Mouse (Mus musculus) left cerebral cortex, adult 8-10 months (tissue): ENCODE measurements at regions not wholly inside any gene's neighbourhood (a gene's known extent, or its start where the extent isn't known, plus 50 kb on each side); places are given as distances from the start of the nearest gene placed in this dataset.

Experiments
- DNase-seq, 2 experiments: peaks; one replicate each; pipeline ENCODE4 v3.0.0; 2022; ENCODE audit warnings: low spot score in 2 of 2

GRCm38 (mm10) chr1:114456406-114456805 lies 1228.2 kb upstream of the Cntnap5a start:
- no peak for DNase-seq

GRCm38 (mm10) chr1:114496455-114496854 lies 1188.1 kb upstream of the Cntnap5a start:
- DNase-seq, result peak in 1 of 2 experiments; percentile 6

- DNase-seq, result no peak
Measured at GRCm38 (mm10) chr1:114515709-114516108, 1168.8 kb upstream of the Cntnap5a start.

- DNase-seq, result no peak
Measured at GRCm38 (mm10) chr1:114519860-114520259, 1164.7 kb upstream of the Cntnap5a start.

- DNase-seq, result no peak
Measured at GRCm38 (mm10) chr1:114528545-114528944, 1156.0 kb upstream of the Cntnap5a start.

- no peak for DNase-seq
Measured at GRCm38 (mm10) chr1:114533881-114534280, 1150.7 kb upstream of the Cntnap5a start.

GRCm38 (mm10) chr1:114546997-114547396 lies 1137.6 kb upstream of the Cntnap5a start:
- DNase-seq, result no peak

GRCm38 (mm10) chr1:114552719-114553118 lies 1131.8 kb upstream of the Cntnap5a start:
- no peak for DNase-seq

- DNase-seq, result no peak
Measured at GRCm38 (mm10) chr1:114554453-114554852, 1130.1 kb upstream of the Cntnap5a start.
